Mouse (Mus musculus) embryonic facial prominence, embryonic 11.5 days (tissue): Measurements from ENCODE around the gene Hus1b. TPM values are rescaled to one million over a fixed set of nuclear protein-coding genes. Genes with fewer than 3 reads are reported as not detected.
A peak's percentile ranks its signal among the peaks of the same experiment; 100 is the strongest.

Experiments used
- ATAC-seq: fragments of 200-750 bp; cut with Nextera tagmentation; replicated peaks from 2 replicates; pipeline ENCODE4 v1.8.0; 2017; ENCODE audit warnings: low read depth; ENCODE audit not compliant: insufficient number of reproducible peaks, low FRiP score, low TSS enrichment
- DNase-seq: peaks from one replicate; pipeline ENCODE4 v3.0.0-alpha.2; 2015; ENCODE audit warnings: low spot score
- H3K27ac ChIP-seq: fragments of 300-500 bp; sonication (generic); replicated peaks from 2 replicates; pipeline ENCODE4 v1.5.1; 2014; ENCODE audit warnings: mild to moderate bottlenecking, low read depth, low read length, control low read depth
- H3K27me3 ChIP-seq: fragments of 300-500 bp; sonication (generic); 2 replicates; pipeline ENCODE4 v1.6.1; 2014; ENCODE audit warnings: mild to moderate bottlenecking, low read length, moderate library complexity, mixed read lengths; ENCODE audit not compliant: control insufficient read depth, insufficient read depth
- H3K36me3 ChIP-seq: fragments of 300-500 bp; sonication (generic); replicated peaks from 2 replicates; pipeline ENCODE4 v1.6.1; 2014; ENCODE audit warnings: low read depth, mild to moderate bottlenecking, low read length, moderate library complexity, mixed read lengths; ENCODE audit not compliant: control insufficient read depth, insufficient read depth
- H3K4me1 ChIP-seq: fragments of 300-500 bp; sonication (generic); 2 replicates; pipeline ENCODE4 v1.6.1; 2014; ENCODE audit warnings: low read length, mixed read lengths; ENCODE audit not compliant: control insufficient read depth, insufficient read depth
- H3K4me2 ChIP-seq: fragments of 300-500 bp; sonication (generic); 2 replicates; pipeline ENCODE4 v1.6.1; 2014; ENCODE audit warnings: low read depth, mild to moderate bottlenecking, control low read depth, low read length, moderate library complexity
- H3K4me3 ChIP-seq: fragments of 300-500 bp; sonication (generic); 2 replicates; pipeline ENCODE4 v1.5.1; 2014; ENCODE audit warnings: low read depth, low read length, control low read depth
- H3K9ac ChIP-seq: fragments of 300-500 bp; sonication (generic); replicated peaks from 2 replicates; pipeline ENCODE4 v1.6.1; 2014; ENCODE audit warnings: mild to moderate bottlenecking, control low read depth, low read length
- H3K9me3 ChIP-seq: fragments of 300-500 bp; sonication (generic); replicated peaks from 2 replicates; pipeline ENCODE4 v1.6.1; 2016; ENCODE audit warnings: mild to moderate bottlenecking, low read length, inconsistent platforms, mixed read lengths; ENCODE audit not compliant: control insufficient read depth
- WGBS: fragments of 180-500 bp; shearing (Covaris S2); extraction: QIAGEN DNeasy Blood & Tissue Kit; methylation state at CpG from one replicate; pipeline ENCODE4 v1.1.7; 2014; 5-methylcytosine and 5-hydroxymethylcytosine counted together
- polyA plus RNA-seq: library from polyadenylated mRNA; unstranded; fragments of >200 nt; fragmentation: Nextera tagmentation; extraction: Ambion mirVana; gene quantifications from 2 replicates; pipeline ENCODE4 v1.2.1, GENCODE M21; 2014

Hus1b gene
- polyA plus RNA-seq, 1 experiment from 2014 or later = not detected

GRCm38 (mm10) chr13:30945788-30946187 is 1.8 kb downstream of the Hus1b start:
- Histone ChIP-seq H3K9me3 (no peaks in the 10 kb centered on the region), H3K4me2 (no peak overlapping the region)
- no peak for ATAC-seq

GRCm38 (mm10) chr13:30932972-30933371 is 14.6 kb downstream of the Hus1b start:
- Histone ChIP-seq H3K36me3 (no peaks in the 10 kb centered on the region), H3K4me1 (no peaks in the 10 kb centered on the region), H3K4me2 (no peak overlapping the region), H3K9ac (no peak overlapping the region), H3K27ac (no peak overlapping the region), H3K4me3 (no peak overlapping the region), H3K9me3 (no peaks in the 10 kb centered on the region), H3K27me3 (no peaks in the 10 kb centered on the region)
- no peak for ATAC-seq
- no peak for DNase-seq
- 87% methylated on average over 6 of the region's 6 CpGs for WGBS

More at GRCm38 (mm10) chr13:30945788-30946187, 1.8 kb downstream of the Hus1b start:
- Histone ChIP-seq H3K9ac (no peak overlapping the region), H3K4me1 (no peaks in the 10 kb centered on the region), H3K27me3 (no peaks in the 10 kb centered on the region), H3K4me3 (no peak overlapping the region), H3K36me3 (no peaks in the 10 kb centered on the region), H3K27ac (no peak overlapping the region)
- no peak for DNase-seq

- no peaks in the 10 kb centered on the region for H3K27me3 ChIP-seq
- H3K9me3 ChIP-seq = no peaks in the 10 kb centered on the region
- 83% methylated on average over 4 of the region's 4 CpGs for WGBS
These were observed 15.9 kb downstream of the Hus1b start for GRCm38 (mm10) chr13:30931613-30932012.

GRCm38 (mm10) chr13:30929119-30929518 is 18.4 kb downstream of the Hus1b start:
- H3K27me3 ChIP-seq = no peaks in the 10 kb centered on the region
- no peak overlapping the region for H3K4me3 ChIP-seq
- 91% methylated on average over 2 of the region's 2 CpGs for WGBS
- H3K9ac ChIP-seq = no peak overlapping the region
- no peaks in the 10 kb centered on the region for H3K36me3 ChIP-seq
- H3K9me3 ChIP-seq = no peaks in the 10 kb centered on the region
- ATAC-seq (no peak), DNase-seq (no peak)
- H3K4me2 ChIP-seq = no peak overlapping the region
- H3K27ac ChIP-seq = no peak overlapping the region
- no peaks in the 10 kb centered on the region for H3K4me1 ChIP-seq

More at GRCm38 (mm10) chr13:30931613-30932012, 15.9 kb downstream of the Hus1b start:
- no peak overlapping the region for H3K9ac ChIP-seq
- no peak for DNase-seq
- ATAC-seq = no peak
- H3K4me2 ChIP-seq = no peak overlapping the region
- no peak overlapping the region for H3K4me3 ChIP-seq
- H3K4me1 ChIP-seq = no peaks in the 10 kb centered on the region
- no peak overlapping the region for H3K27ac ChIP-seq
- no peaks in the 10 kb centered on the region for H3K36me3 ChIP-seq

- Histone ChIP-seq H3K27me3 (no peaks in the 10 kb centered on the region), H3K9ac (no peak overlapping the region), H3K4me3 (no peak overlapping the region), H3K27ac (no peak overlapping the region), H3K36me3 (no peaks in the 10 kb centered on the region), H3K9me3 (no peaks in the 10 kb centered on the region), H3K4me2 (no peak overlapping the region), H3K4me1 (no peaks in the 10 kb centered on the region)
- ATAC-seq = no peak
- 90% methylated on average over 6 of the region's 6 CpGs for WGBS
- no peak for DNase-seq
These were observed 23.3 kb downstream of the Hus1b start for GRCm38 (mm10) chr13:30924269-30924668.

- Histone ChIP-seq H3K9me3 (no peaks in the 10 kb centered on the region), H3K4me1 (no peaks in the 10 kb centered on the region), H3K27ac (no peak overlapping the region), H3K27me3 (no peaks in the 10 kb centered on the region), H3K36me3 (no peaks in the 10 kb centered on the region), H3K4me2 (no peak overlapping the region), H3K9ac (no peak overlapping the region), H3K4me3 (no peak overlapping the region)
- ATAC-seq (no peak), DNase-seq (no peak)
- 88% methylated on average over 4 of the region's 4 CpGs for WGBS
These were observed 25.6 kb downstream of the Hus1b start for GRCm38 (mm10) chr13:30921914-30922313.

GRCm38 (mm10) chr13:30913757-30914156 is 33.8 kb downstream of the Hus1b start:
- no peak overlapping the region for H3K27ac ChIP-seq
- H3K9me3 ChIP-seq = no peaks in the 10 kb centered on the region
- H3K36me3 ChIP-seq = no peaks in the 10 kb centered on the region
- H3K4me2 ChIP-seq = no peak overlapping the region
- H3K9ac ChIP-seq = no peak overlapping the region
- ATAC-seq (no peak), DNase-seq (no peak)
- no peak overlapping the region for H3K4me3 ChIP-seq
- H3K4me1 ChIP-seq = peaks cover 4% of the 10 kb centered on the region; the same call in 1 of the 2 replicates
- H3K27me3 ChIP-seq = no peaks in the 10 kb centered on the region

GRCm38 (mm10) chr13:30913028-30913427 is 34.5 kb downstream of the Hus1b start:
- Histone ChIP-seq H3K9ac (no peak overlapping the region; the same call in 1 of the 2 replicates), H3K4me3 (no peak overlapping the region), H3K9me3 (no peaks in the 10 kb centered on the region), H3K4me2 (no peak overlapping the region), H3K36me3 (no peaks in the 10 kb centered on the region), H3K27me3 (no peaks in the 10 kb centered on the region), H3K4me1 (peaks cover 4% of the 10 kb centered on the region; the same call in 1 of the 2 replicates), H3K27ac (no peak overlapping the region)
- peak; percentile 67 for DNase-seq
- ATAC-seq = peak; percentile 72
- 13% methylated on average over 4 of the region's 4 CpGs for WGBS
